Mouse (Mus musculus) CD4-positive helper T cell, adult 2 months (primary cell): ENCODE measurements around the gene Ankrd23.

Experiments used
- DNase-seq: peaks from one replicate; pipeline ENCODE4 v3.0.0-alpha.2; 2012; ENCODE audit warnings: low read depth, missing footprints, low spot score

Gene Ankrd23

GRCm38 (mm10) chr1:36563632-36564031 lies 26.9 kb upstream of the Ankrd23 start:
- DNase-seq = no peak

- no peak for DNase-seq
Observed at GRCm38 (mm10) chr1:36563197-36563596, 26.5 kb upstream of the Ankrd23 start.

GRCm38 (mm10) chr1:36562388-36562787 lies 25.7 kb upstream of the Ankrd23 start:
- no peak for DNase-seq

GRCm38 (mm10) chr1:36560903-36561302 lies 24.2 kb upstream of the Ankrd23 start:
- DNase-seq = no peak

- peak; percentile 21 for DNase-seq
Observed at GRCm38 (mm10) chr1:36559888-36560287, 23.2 kb upstream of the Ankrd23 start.

- no peak for DNase-seq
Observed at GRCm38 (mm10) chr1:36559256-36559655, 22.6 kb upstream of the Ankrd23 start.

- DNase-seq = peak; percentile 81
Observed at GRCm38 (mm10) chr1:36558031-36558993, 21.6 kb upstream of the Ankrd23 start, which contains the start of gene Sema4c. Gene Sema4c, minus strand, starts transcription at chr1:36558349.

- DNase-seq = no peak
Observed at GRCm38 (mm10) chr1:36557457-36558011, 20.9 kb upstream of the Ankrd23 start.

- DNase-seq = peak; percentile 81
Observed at GRCm38 (mm10) chr1:36556553-36557456, 20.1 kb upstream of the Ankrd23 start.

GRCm38 (mm10) chr1:36555798-36556395 lies 19.2 kb upstream of the Ankrd23 start:
- DNase-seq = peak; percentile 37

GRCm38 (mm10) chr1:36554633-36555399 lies 18.1 kb upstream of the Ankrd23 start:
- DNase-seq = no peak

GRCm38 (mm10) chr1:36552506-36552905 lies 15.8 kb upstream of the Ankrd23 start:
- no peak for DNase-seq

- no peak for DNase-seq
Observed at GRCm38 (mm10) chr1:36551904-36552303, 15.2 kb upstream of the Ankrd23 start.

GRCm38 (mm10) chr1:36550075-36550863 lies 13.6 kb upstream of the Ankrd23 start:
- no peak for DNase-seq

GRCm38 (mm10) chr1:36549491-36549890 lies 12.8 kb upstream of the Ankrd23 start:
- no peak for DNase-seq

GRCm38 (mm10) chr1:36548771-36549170 lies 12.1 kb upstream of the Ankrd23 start:
- DNase-seq = no peak

- no peak for DNase-seq
Observed at GRCm38 (mm10) chr1:36547981-36548598, 11.4 kb upstream of the Ankrd23 start.

GRCm38 (mm10) chr1:36546888-36547471 lies 10.3 kb upstream of the Ankrd23 start, which contains the start of gene Ankrd39:
Gene Ankrd39, minus strand, starts transcription at chr1:36547445.
- peak; percentile 95 for DNase-seq
